Mouse (Mus musculus): ENCODE measurements around the gene Olfr130. TPM values are rescaled to one million over a fixed set of nuclear protein-coding genes. Genes with fewer than 3 reads are reported as not detected.

The Olfr130 gene
- not detected in 2 replicates for polyA plus RNA-seq (2015; fragmentation: Nextera tagmentation; extraction: Ambion mirVana)

DNA sequence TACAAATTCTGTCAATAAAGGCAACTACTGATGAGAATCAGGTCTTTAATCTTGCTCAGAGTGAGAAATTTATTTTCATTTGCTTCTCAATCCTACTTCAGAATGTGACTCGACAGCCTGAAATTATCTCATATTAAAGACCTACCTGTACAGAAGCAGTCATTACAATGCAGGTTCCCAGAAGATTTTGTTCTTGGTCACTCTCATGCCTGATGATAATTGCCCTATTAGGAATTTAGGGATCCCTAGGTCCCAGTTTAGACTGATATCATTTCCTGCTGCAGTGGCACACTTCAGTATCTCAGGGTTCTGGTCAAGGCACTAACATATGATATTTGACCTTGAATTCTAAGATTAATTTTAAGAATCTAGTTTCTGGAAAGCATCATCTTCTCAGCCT, at the start of gene Olfr130:
Gene Olfr130, plus strand, starts transcription at position 301 of the 400 bp plus-strand sequence.
- TF ChIP-seq EP300 (IDR thresholded peaks at IDR 0.05) (no peak), CTCF (IDR thresholded peaks at IDR 0.05) (no peak)
- no peak within 1 kb of the TSS for H3K4me3 ChIP-seq (ENCODE audit: low read depth, low read length)
- H3K27ac ChIP-seq (ENCODE audit: low read length), result no peak within 1 kb of the TSS
- H3K27me3 ChIP-seq (replicated peaks; ENCODE audit: insufficient read depth, low read length), result no peaks in the 10 kb centered on the region
- no peaks in the 10 kb centered on the region for H3K9me3 ChIP-seq (ENCODE audit: low read length)
- no peaks in the 10 kb centered on the region for H3K4me1 ChIP-seq (ENCODE audit: insufficient read depth, low read depth, low read length)
- no peak within 1 kb of the TSS for H3K4me2 ChIP-seq (replicated peaks; ENCODE audit: low read depth, low read length)
- no peak for ATAC-seq
- no peak within 1 kb of the TSS for H3K9ac ChIP-seq (replicated peaks; ENCODE audit: low read depth)
- DNase-seq (ENCODE audit: low spot score), result no peak
- 70% methylated on average over 1 of the region's 1 CpGs for WGBS
- no peaks in the 10 kb centered on the region for H3K36me3 ChIP-seq (ENCODE audit: insufficient read depth, low read length)

GRCm38 (mm10) chr17:38016341-38016740, 47.4 kb upstream of the Olfr130 start:
- no peaks in the 10 kb centered on the region for H3K4me1 ChIP-seq (ENCODE audit: insufficient read depth, low read depth, low read length)

DNA sequence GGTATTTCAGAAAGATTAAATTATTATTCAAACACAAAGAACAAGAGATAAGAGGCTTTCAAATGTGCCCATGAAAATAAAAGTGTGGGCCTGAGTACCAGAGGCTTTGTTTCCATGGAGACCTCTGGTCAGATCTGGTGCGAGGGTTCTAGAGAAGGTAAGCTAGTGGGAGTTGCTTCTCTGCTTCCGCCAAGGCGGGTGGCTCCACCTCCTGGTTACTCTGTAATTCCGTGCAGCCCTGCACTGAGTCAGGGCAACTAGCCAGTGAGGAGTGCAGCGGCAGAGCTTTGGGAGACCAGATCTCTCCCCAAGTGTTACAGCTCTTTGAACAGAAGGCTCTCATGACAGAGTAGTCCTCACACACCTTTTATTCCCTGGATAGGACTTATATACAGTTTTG, 37.4 kb upstream of the Olfr130 start:
- TF ChIP-seq EP300 (IDR thresholded peaks at IDR 0.05), result no peak
- no peak for TF ChIP-seq CTCF (IDR thresholded peaks at IDR 0.05)
- Histone ChIP-seq H3K4me2 (replicated peaks; ENCODE audit: low read depth, low read length) (no peak overlapping the region), H3K36me3 (ENCODE audit: insufficient read depth, low read length) (no peaks in the 10 kb centered on the region), H3K9ac (replicated peaks; ENCODE audit: low read depth) (no peak overlapping the region), H3K9me3 (ENCODE audit: low read length) (peaks cover 3% of the 10 kb centered on the region; the same call in 1 of the 2 replicates), H3K4me3 (ENCODE audit: low read depth, low read length) (no peak overlapping the region), H3K27me3 (replicated peaks; ENCODE audit: insufficient read depth, low read length) (no peaks in the 10 kb centered on the region), H3K4me1 (ENCODE audit: insufficient read depth, low read depth, low read length) (no peaks in the 10 kb centered on the region), H3K27ac (ENCODE audit: low read length) (no peak overlapping the region)
- DNase-seq (ENCODE audit: low spot score), result no peak
- ATAC-seq, result no peak
- 32% methylated on average over 5 of the region's 5 CpGs for WGBS

More at GRCm38 (mm10) chr17:38016341-38016740, 47.4 kb upstream of the Olfr130 start:
- Histone ChIP-seq H3K27ac (ENCODE audit: low read length) (no peak overlapping the region), H3K9ac (replicated peaks; ENCODE audit: low read depth) (no peak overlapping the region), H3K4me3 (ENCODE audit: low read depth, low read length) (no peak overlapping the region), H3K36me3 (ENCODE audit: insufficient read depth, low read length) (no peaks in the 10 kb centered on the region), H3K9me3 (ENCODE audit: low read length) (no peaks in the 10 kb centered on the region), H3K27me3 (replicated peaks; ENCODE audit: insufficient read depth, low read length) (no peaks in the 10 kb centered on the region), H3K4me2 (replicated peaks; ENCODE audit: low read depth, low read length) (no peak overlapping the region)
- DNase-seq (ENCODE audit: low spot score) (no peak), ATAC-seq (no peak)
- TF ChIP-seq CTCF (IDR thresholded peaks at IDR 0.05), result no peak
- no peak for TF ChIP-seq EP300 (IDR thresholded peaks at IDR 0.05)
- 64% methylated on average over 2 of the region's 2 CpGs for WGBS

DNA sequence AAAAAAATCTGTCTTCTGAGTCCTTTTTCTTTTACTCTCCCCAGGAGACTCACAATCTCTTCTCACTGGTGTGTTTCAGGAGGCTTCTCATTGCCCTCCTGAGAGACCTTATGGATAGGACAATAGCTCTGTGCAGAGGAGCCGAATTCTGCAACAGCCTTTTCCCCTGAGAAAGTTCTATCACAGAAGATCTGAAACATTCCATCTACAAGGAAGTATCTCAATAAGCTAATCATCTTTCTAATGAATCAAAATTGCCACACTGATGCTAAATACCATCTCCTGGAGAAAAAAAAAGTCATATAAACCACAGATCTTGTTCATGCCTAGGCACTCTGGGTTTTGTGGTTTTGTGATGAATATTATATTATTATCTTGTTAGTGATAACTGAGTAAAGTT, 3.7 kb upstream of the Olfr130 start, which contains the start of gene Olfr129:
Gene Olfr129, minus strand, starts transcription at position 101 of the 400 bp plus-strand sequence.
- H3K27me3 ChIP-seq (replicated peaks; ENCODE audit: insufficient read depth, low read length), result no peaks in the 10 kb centered on the region
- H3K4me1 ChIP-seq (ENCODE audit: insufficient read depth, low read depth, low read length), result no peaks in the 10 kb centered on the region
- H3K9ac ChIP-seq (replicated peaks; ENCODE audit: low read depth), result no peak within 1 kb of the TSS
- ATAC-seq, result no peak
- no peak for DNase-seq (ENCODE audit: low spot score)
- no peak within 1 kb of the TSS for H3K4me2 ChIP-seq (replicated peaks; ENCODE audit: low read depth, low read length)
- 57% methylated on average over 1 of the region's 1 CpGs for WGBS
- no peak for TF ChIP-seq CTCF (IDR thresholded peaks at IDR 0.05)
- H3K4me3 ChIP-seq (ENCODE audit: low read depth, low read length), result no peak within 1 kb of the TSS
- H3K27ac ChIP-seq (ENCODE audit: low read length), result no peak within 1 kb of the TSS
- no peaks in the 10 kb centered on the region for H3K9me3 ChIP-seq (ENCODE audit: low read length)
- no peaks in the 10 kb centered on the region for H3K36me3 ChIP-seq (ENCODE audit: insufficient read depth, low read length)

DNA sequence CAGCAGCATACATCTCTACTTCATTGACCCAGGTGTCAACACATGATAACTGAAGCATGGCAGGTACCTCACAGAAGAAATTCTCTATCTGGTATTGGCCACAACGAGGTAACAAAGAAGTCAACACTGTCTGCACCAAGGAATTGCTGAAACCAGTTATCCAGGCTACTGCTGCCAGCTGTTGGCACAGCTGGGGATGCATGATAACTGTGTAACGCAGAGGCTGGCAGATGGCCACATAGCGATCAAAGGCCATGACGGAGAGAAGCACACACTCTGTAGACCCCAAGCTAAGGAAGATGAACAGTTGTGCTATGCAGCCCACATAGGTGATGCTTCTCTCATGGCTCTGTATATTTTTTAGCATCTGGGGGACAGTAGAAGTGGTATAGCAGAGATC, 18.6 kb downstream of the Olfr130 start:
- no peaks in the 10 kb centered on the region for H3K4me1 ChIP-seq (ENCODE audit: insufficient read depth, low read depth, low read length)
- TF ChIP-seq EP300 (IDR thresholded peaks at IDR 0.05) (no peak), CTCF (IDR thresholded peaks at IDR 0.05) (no peak)
- no peak overlapping the region for H3K4me2 ChIP-seq (replicated peaks; ENCODE audit: low read depth, low read length)
- H3K9ac ChIP-seq (replicated peaks; ENCODE audit: low read depth), result no peak overlapping the region
- DNase-seq (ENCODE audit: low spot score), result no peak
- peaks cover 5% of the 10 kb centered on the region; the same call in 1 of the 2 replicates for H3K9me3 ChIP-seq (ENCODE audit: low read length)
- no peaks in the 10 kb centered on the region for H3K27me3 ChIP-seq (replicated peaks; ENCODE audit: insufficient read depth, low read length)
- H3K4me3 ChIP-seq (ENCODE audit: low read depth, low read length), result no peak overlapping the region
- H3K27ac ChIP-seq (ENCODE audit: low read length), result no peak overlapping the region
- no peaks in the 10 kb centered on the region for H3K36me3 ChIP-seq (ENCODE audit: insufficient read depth, low read length)
- WGBS, result 80% methylated on average over 4 of the region's 4 CpGs
- ATAC-seq, result no peak

GRCm38 (mm10) chr17:38088593-38088992, 24.9 kb downstream of the Olfr130 start, which contains the start of gene Olfr131:
Gene Olfr131, minus strand, starts transcription at chr17:38088693.
- no peak for DNase-seq (ENCODE audit: low spot score)
- TF ChIP-seq EP300 (IDR thresholded peaks at IDR 0.05), result no peak
- no peak for TF ChIP-seq CTCF (IDR thresholded peaks at IDR 0.05)
- Histone ChIP-seq H3K4me3 (ENCODE audit: low read depth, low read length) (no peak within 1 kb of the TSS), H3K27ac (ENCODE audit: low read length) (no peak within 1 kb of the TSS), H3K9ac (replicated peaks; ENCODE audit: low read depth) (no peak within 1 kb of the TSS), H3K36me3 (ENCODE audit: insufficient read depth, low read length) (no peaks in the 10 kb centered on the region), H3K4me2 (replicated peaks; ENCODE audit: low read depth, low read length) (no peak within 1 kb of the TSS), H3K4me1 (ENCODE audit: insufficient read depth, low read depth, low read length) (no peaks in the 10 kb centered on the region), H3K9me3 (ENCODE audit: low read length) (no peaks in the 10 kb centered on the region), H3K27me3 (replicated peaks; ENCODE audit: insufficient read depth, low read length) (no peaks in the 10 kb centered on the region)
- ATAC-seq, result no peak

Other genes with a start within 250 kb of the Olfr130 start
- gene Olfr125, start 231.0 kb upstream of the Olfr130 start, polyA plus RNA-seq (2015; fragmentation: Nextera tagmentation; extraction: Ambion mirVana), result not detected in 2 replicates
- not detected in 2 replicates for gene Olfr126, start 216.4 kb upstream of the Olfr130 start, polyA plus RNA-seq (2015; fragmentation: Nextera tagmentation; extraction: Ambion mirVana)
- gene Olfr127, start 163.5 kb upstream of the Olfr130 start, polyA plus RNA-seq (2015; fragmentation: Nextera tagmentation; extraction: Ambion mirVana), result not detected in 2 replicates
- not detected in 2 replicates for gene Olfr128, start 143.4 kb upstream of the Olfr130 start, polyA plus RNA-seq (2015; fragmentation: Nextera tagmentation; extraction: Ambion mirVana)
- not detected in 2 replicates for gene Olfr761, start 110.8 kb upstream of the Olfr130 start, polyA plus RNA-seq (2015; fragmentation: Nextera tagmentation; extraction: Ambion mirVana)
- not detected in 2 replicates for gene Olfr129, start 3.8 kb upstream of the Olfr130 start, polyA plus RNA-seq (2015; fragmentation: Nextera tagmentation; extraction: Ambion mirVana)
- not detected in 2 replicates for gene Olfr131, start 24.8 kb downstream of the Olfr130 start, polyA plus RNA-seq (2015; fragmentation: Nextera tagmentation; extraction: Ambion mirVana)
- not detected in 2 replicates for gene Olfr132, start 70.6 kb downstream of the Olfr130 start, polyA plus RNA-seq (2015; fragmentation: Nextera tagmentation; extraction: Ambion mirVana)
- not detected in 2 replicates for gene Olfr133, start 81.4 kb downstream of the Olfr130 start, polyA plus RNA-seq (2015; fragmentation: Nextera tagmentation; extraction: Ambion mirVana)
- not detected in 2 replicates for gene Olfr134, start 107.5 kb downstream of the Olfr130 start, polyA plus RNA-seq (2015; fragmentation: Nextera tagmentation; extraction: Ambion mirVana)
- gene Olfr135, start 140.4 kb downstream of the Olfr130 start, polyA plus RNA-seq (2015; fragmentation: Nextera tagmentation; extraction: Ambion mirVana), result not detected in 2 replicates
- not detected in 2 replicates for gene Olfr138, start 197.1 kb downstream of the Olfr130 start, polyA plus RNA-seq (2015; fragmentation: Nextera tagmentation; extraction: Ambion mirVana)
- not detected in 2 replicates for gene Olfr137, start 243.6 kb downstream of the Olfr130 start, polyA plus RNA-seq (2015; fragmentation: Nextera tagmentation; extraction: Ambion mirVana)